Mouse (Mus musculus) testis, adult 2 months (tissue): ENCODE results near the gene Olfr1404. TPM values are rescaled to one million over a fixed set of nuclear protein-coding genes. Genes with fewer than 3 reads are reported as not detected.
"Not testable (repeated sequence)": the region's sequence is repeated elsewhere in the genome, so short reads cannot be mapped to it uniquely, and the experiment has no call there.

Experiments used
- H3K27ac ChIP-seq: fragments of 200-500 bp; 2 replicates; pipeline ENCODE4 v1.5.1; 2012; ENCODE audit warnings: low read depth, low read length; ENCODE audit not compliant: control insufficient read depth, insufficient read depth
- H3K27me3 ChIP-seq: fragments of 200-500 bp; 2 replicates; pipeline ENCODE4 v1.6.1; 2012; ENCODE audit warnings: mild to moderate bottlenecking, low read length, moderate library complexity; ENCODE audit not compliant: control insufficient read depth, insufficient read depth
- H3K36me3 ChIP-seq: fragments of 200-500 bp; 2 replicates; pipeline ENCODE4 v1.6.1; 2012; ENCODE audit warnings: mild to moderate bottlenecking, low read length; ENCODE audit not compliant: control insufficient read depth, insufficient read depth
- H3K4me1 ChIP-seq: fragments of 200-500 bp; 2 replicates; pipeline ENCODE4 v1.6.1; 2012; ENCODE audit warnings: low read length; ENCODE audit not compliant: control insufficient read depth, insufficient read depth
- H3K4me3 ChIP-seq: fragments of 200-500 bp; 2 replicates; pipeline ENCODE4 v1.5.1; 2012; ENCODE audit warnings: low read depth, mild to moderate bottlenecking, low read length, moderate library complexity, mixed read lengths; ENCODE audit not compliant: control insufficient read depth
- CTCF ChIP-seq: fragments of 200-500 bp; IDR thresholded peaks from 2 replicates; pipeline ENCODE4 v1.5.1; 2012; ENCODE audit warnings: low read depth, mild to moderate bottlenecking, inconsistent platforms, low read length, moderate library complexity; ENCODE audit not compliant: control insufficient read depth, insufficient read depth, insufficient replicate concordance
- POLR2A ChIP-seq: fragments of 200-500 bp; IDR thresholded peaks from 2 replicates; pipeline ENCODE4 v1.6.1; 2012; ENCODE audit warnings: low read depth, mild to moderate bottlenecking, inconsistent platforms, low read length, moderate library complexity; ENCODE audit not compliant: control insufficient read depth
- polyA plus RNA-seq: library from polyadenylated mRNA; depleted of rRNA; stranded (reverse); fragments of >200 nt; gene quantifications from 2 replicates; pipeline ENCODE4 v1.2.3, GENCODE M21; 2012; rRNA removed

Olfr1404 gene
- polyA plus RNA-seq, result not detected in 2 replicates

DNA sequence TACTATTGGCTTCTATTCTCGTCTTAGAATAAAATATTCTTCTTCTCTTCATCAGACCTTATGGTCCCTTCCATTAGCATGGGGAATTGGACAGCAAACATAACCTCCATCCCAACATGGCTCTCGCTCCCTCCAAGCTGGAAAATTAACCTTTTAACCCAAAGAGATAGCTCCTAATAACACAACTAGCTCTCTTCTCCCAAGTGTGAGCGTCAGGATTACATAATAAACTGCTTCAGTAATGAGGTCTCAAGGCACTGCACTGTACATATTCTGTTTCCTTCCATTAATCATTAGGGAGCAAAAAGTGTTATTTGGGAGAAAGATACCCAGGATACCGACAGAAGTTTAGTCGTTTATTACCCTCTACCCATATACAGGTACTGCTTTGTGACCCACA is at the start of gene Olfr1404:
TSS of gene Olfr1404 (plus strand) at position 301 of the 400 bp plus-strand sequence.
- H3K27ac ChIP-seq, result no peak within 1 kb of the TSS
- H3K4me3 ChIP-seq, result no peak within 1 kb of the TSS
- no peaks in the 10 kb centered on the region for H3K27me3 ChIP-seq
- no peaks in the 10 kb centered on the region for H3K4me1 ChIP-seq
- no peak for TF ChIP-seq POLR2A
- no peak for TF ChIP-seq CTCF
- no peaks in the 10 kb centered on the region for H3K36me3 ChIP-seq

DNA sequence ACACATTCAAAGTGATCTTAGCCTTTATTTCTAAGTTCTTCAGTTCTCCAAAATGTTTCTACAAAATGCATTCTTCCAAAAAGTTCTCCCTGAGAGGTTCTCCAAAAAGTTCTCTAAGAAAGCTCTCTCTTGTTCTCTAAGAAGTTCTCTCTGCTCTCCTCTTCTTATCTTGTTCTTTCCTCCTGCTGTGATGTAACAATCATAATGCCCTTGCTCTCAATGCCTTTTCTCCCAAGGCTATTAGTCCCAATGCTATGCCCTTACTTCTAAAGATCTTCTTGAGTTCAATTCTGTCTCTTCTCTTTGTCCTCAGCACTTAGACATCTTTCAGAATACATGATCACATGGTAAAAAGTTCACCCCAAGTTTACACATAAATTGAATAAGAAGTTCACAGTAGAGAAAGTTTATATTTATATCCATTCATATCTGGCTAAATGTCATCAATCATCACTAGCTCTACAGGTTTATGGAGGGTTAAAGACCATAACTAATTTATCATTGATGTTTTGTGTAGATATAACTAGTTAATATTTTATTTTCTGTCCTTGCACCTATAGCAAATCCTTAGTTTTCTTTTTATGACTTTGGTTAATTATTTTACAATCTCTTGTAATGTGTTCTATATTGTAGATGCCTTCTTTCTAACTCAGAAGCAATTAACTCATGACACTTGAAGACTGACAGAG is 37.9 kb upstream of the Olfr1404 start:
- H3K36me3 ChIP-seq, result no peaks in the 10 kb centered on the region
- H3K27me3 ChIP-seq, result no peaks in the 10 kb centered on the region
- no peak overlapping the region for H3K27ac ChIP-seq
- TF ChIP-seq CTCF, result no peak
- TF ChIP-seq POLR2A, result no peak
- H3K4me1 ChIP-seq, result no peaks in the 10 kb centered on the region
- no peak overlapping the region for H3K4me3 ChIP-seq

GRCm38 (mm10) chr1:173190540-173190939 is 21.7 kb upstream of the Olfr1404 start, which contains the start of gene Olfr1406:
Olfr1406 (minus strand) TSS chr1:173190640.
- no peaks in the 10 kb centered on the region for H3K4me1 ChIP-seq
- no peak for TF ChIP-seq CTCF
- no peak for TF ChIP-seq POLR2A
- no peak within 1 kb of the TSS for H3K4me3 ChIP-seq
- H3K27ac ChIP-seq, result no peak within 1 kb of the TSS
- no peaks in the 10 kb centered on the region for H3K27me3 ChIP-seq
- H3K36me3 ChIP-seq, result no peaks in the 10 kb centered on the region

DNA sequence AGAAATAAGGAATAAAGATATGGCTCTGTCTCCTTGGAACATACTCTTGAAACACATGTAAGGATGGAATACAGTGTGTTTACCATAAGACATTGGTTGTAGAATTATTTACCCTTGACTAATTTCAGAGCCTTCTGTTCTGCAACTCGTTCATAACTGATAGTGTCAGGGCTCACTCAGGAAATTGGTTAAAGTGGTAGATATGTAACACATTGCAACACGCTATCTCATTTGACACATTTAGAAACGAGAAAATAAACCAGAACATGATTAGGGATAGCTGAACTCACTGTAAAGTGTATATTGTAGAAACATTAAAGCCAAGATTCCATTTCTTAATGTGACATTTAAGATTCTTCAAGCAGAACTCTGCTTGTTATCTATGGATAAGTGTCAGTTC is 20.1 kb upstream of the Olfr1404 start:
- TF ChIP-seq CTCF (no peak), POLR2A (no peak)
- Histone ChIP-seq H3K4me1 (no peaks in the 10 kb centered on the region), H3K36me3 (no peaks in the 10 kb centered on the region), H3K27me3 (no peaks in the 10 kb centered on the region), H3K4me3 (no peak overlapping the region), H3K27ac (no peak overlapping the region)

DNA sequence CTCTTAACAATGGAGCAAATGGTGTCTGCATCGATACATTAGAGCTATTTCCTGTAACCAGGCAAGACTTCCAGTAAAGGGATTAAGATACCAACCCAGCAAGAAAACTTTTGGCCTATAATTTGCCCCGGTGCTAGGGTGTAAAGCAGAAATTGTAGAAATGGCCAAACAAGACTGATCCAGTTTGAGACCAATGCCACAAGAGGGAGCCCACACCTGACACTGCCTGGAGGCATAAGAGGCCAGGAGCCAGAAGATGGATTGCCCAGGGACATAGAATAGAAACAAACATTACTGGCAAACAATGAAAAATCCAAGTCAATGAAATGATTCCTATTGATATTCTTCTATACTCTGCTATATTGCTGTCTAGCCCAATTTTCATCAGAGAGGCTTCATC is 15.8 kb upstream of the Olfr1404 start:
- H3K27me3 ChIP-seq, result no peaks in the 10 kb centered on the region
- H3K36me3 ChIP-seq, result no peaks in the 10 kb centered on the region
- H3K4me1 ChIP-seq, result no peaks in the 10 kb centered on the region
- no peak overlapping the region for H3K4me3 ChIP-seq
- H3K27ac ChIP-seq, result no peak overlapping the region
- TF ChIP-seq CTCF (no peak), POLR2A (no peak)

DNA sequence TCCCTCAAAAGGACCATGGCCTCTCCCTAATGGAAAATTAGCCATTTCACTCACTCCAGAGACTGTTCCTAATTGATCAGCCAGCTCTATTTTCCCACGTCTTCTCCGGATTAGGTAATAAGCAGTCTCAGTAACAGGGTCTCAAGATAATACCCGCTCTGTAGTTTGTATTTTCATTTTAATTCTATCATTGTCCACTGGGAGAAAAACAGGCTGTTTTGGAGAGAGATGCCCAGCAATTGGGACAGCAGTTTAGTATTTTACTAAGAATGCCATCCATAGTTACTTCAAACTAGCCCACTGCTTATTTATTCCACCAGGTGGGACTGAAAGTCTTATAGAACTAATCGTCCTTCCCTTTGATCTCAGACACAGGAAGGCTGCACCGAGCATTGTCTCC is 14.7 kb upstream of the Olfr1404 start, which contains the start of gene Olfr218:
TSS of gene Olfr218 (plus strand) at position 301 of the 400 bp plus-strand sequence.
- Histone ChIP-seq H3K4me1 (no peaks in the 10 kb centered on the region), H3K27me3 (no peaks in the 10 kb centered on the region), H3K27ac (no peak within 1 kb of the TSS), H3K36me3 (no peaks in the 10 kb centered on the region), H3K4me3 (no peak within 1 kb of the TSS)
- TF ChIP-seq CTCF (no peak), POLR2A (no peak)

DNA sequence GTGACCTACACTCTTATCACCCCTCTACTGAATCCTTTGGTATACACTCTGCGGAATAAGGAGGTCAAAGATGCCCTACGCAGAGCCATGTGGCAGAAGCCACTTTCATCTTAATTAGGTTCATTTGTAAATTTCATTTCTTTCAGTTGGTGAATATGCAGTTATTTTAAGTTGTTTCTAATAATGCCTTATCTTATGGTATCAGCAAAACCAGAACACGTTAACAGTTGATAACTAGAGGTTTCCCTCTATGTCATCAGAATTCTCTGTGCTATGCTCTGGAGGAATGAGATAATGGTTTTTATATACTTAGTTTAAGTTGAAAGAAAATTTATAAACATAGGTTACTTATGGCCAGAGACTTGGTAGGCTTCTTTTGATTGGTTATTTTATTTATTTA is 4.3 kb downstream of the Olfr1404 start:
- Histone ChIP-seq H3K4me1 (no peaks in the 10 kb centered on the region), H3K27me3 (no peaks in the 10 kb centered on the region), H3K36me3 (no peaks in the 10 kb centered on the region), H3K4me3 (no peak overlapping the region), H3K27ac (no peak overlapping the region)
- TF ChIP-seq POLR2A, result no peak
- no peak for TF ChIP-seq CTCF

DNA sequence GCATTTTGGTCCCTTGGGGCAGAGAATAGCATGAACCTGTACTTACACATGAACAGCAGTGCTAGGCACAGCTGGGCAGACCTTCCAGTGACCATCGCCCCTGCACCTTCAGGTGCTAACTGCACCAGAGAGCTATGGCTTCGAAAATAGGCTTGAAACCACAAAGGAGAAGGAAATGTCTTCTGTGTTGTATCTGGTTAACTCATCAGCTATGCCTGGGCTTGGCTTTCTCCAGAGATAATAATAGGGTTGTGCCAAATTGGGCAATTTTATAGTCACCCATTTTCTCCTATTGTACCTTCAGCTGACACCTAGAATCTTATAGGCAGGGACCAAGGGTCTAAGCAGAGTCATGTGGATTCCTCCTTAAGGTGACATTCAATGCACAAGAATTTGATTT is 14.9 kb downstream of the Olfr1404 start, which contains the start of gene Fcer1a:
TSS of gene Fcer1a (minus strand) at position 134 of the 400 bp plus-strand sequence.
- Histone ChIP-seq H3K4me3 (no peak within 1 kb of the TSS), H3K27me3 (no peaks in the 10 kb centered on the region), H3K36me3 (no peaks in the 10 kb centered on the region), H3K4me1 (no peaks in the 10 kb centered on the region), H3K27ac (no peak within 1 kb of the TSS)
- TF ChIP-seq POLR2A, result no peak
- no peak for TF ChIP-seq CTCF

GRCm38 (mm10) chr1:173237004-173237403 is 24.8 kb downstream of the Olfr1404 start:
- not testable (repeated sequence) for H3K4me1 ChIP-seq, H3K36me3 ChIP-seq, H3K4me3 ChIP-seq

More at GRCm38 (mm10) chr1:173237004-173237403, 24.8 kb downstream of the Olfr1404 start:
- not testable (repeated sequence) for H3K27ac ChIP-seq, H3K27me3 ChIP-seq
